Mouse (Mus musculus) spleen, postnatal 36 days (tissue): Measurements from ENCODE around the gene Gpr182.
A peak's percentile ranks its signal among the peaks of the same experiment; 100 is the strongest.
"Not testable (repeated sequence)": the region's sequence is repeated elsewhere in the genome, so short reads cannot be mapped to it uniquely, and the experiment has no call there.

ENCODE experiments used
- DNase-seq, 2 experiments: peaks; one replicate each; pipeline ENCODE4 v3.0.0; 2022; ENCODE audit warnings: low spot score in 2 of 2, mixed read lengths in 1 of 2

Gene Gpr182

GRCm38 (mm10) chr10:127751548-127751947 is at the start of gene Gpr182:
TSS of gene Gpr182 (minus strand) at chr10:127751732.
- no peak for DNase-seq

- DNase-seq, result no peak
Measured at GRCm38 (mm10) chr10:127800891-127801290, 49.4 kb upstream of the Gpr182 start, which contains the start of gene Rdh16. TSS of gene Rdh16 (plus strand) at chr10:127801152.

DNA sequence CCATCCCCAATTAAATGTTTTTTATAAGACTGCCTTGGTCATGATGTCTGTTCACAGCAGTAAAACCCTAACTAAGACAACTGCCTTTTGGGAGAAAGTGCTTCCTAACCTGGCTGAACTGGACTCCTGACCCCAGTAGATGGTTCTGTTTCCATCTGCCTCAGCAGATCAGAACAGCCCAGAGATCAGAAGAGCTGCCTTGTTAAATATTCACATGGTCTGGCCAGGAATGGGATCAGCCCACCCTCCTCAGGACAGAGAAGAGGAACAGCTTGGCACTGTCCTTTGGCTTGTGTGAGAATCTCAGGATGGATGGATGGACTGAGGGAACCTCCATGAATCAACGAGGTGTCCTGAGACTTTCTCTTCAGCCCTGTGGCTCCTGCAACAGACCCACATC is 47.8 kb upstream of the Gpr182 start:
- no peak for DNase-seq

DNA sequence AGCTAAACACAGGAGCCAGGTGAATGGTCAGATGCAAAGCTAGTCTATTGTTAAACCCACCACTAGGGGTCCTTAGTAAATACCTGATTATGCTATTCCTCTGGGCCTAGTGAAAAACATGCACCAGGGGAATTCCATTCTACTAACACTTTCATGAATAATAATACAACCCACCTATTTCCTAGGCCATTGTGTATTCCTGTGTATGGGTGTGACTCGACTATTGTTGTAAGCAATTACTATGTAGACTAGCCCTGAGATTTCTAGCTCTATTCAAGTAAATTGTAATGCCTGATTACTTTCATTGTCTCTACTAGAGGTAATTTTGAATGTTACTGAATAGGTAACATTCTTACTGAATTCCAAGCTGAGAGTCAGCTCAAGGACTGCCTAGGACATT is 33.9 kb upstream of the Gpr182 start:
- not testable (repeated sequence) for DNase-seq

- DNase-seq, result not testable (repeated sequence)
Measured at GRCm38 (mm10) chr10:127782321-127782720, 30.8 kb upstream of the Gpr182 start.

DNA sequence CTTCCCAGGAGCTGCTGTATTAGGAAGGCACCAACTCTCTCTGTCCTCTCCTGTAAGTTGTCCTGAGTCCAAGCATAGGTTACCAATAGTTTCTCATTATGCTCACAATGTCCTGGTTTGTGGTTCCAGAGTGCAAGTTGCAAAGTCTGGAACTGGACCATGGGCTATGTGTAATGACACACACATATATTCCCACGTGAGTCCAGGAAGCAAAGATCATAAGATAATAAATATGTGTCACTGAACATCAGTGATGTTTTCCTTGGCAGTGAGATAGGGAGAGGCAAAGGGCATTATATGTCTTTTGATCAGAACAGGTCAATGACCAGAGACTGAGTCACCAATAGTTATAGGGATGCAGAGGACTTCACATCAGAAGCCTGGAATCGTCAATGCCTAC is 24.5 kb upstream of the Gpr182 start, which contains the start of gene Rdh9:
Gene Rdh9, plus strand, starts transcription at position 376 of the 400 bp plus-strand sequence.
- DNase-seq, result no peak

GRCm38 (mm10) chr10:127766564-127766963 is 15.0 kb upstream of the Gpr182 start:
- no peak for DNase-seq

- DNase-seq, result no peak
Measured at GRCm38 (mm10) chr10:127763914-127764680, 12.6 kb upstream of the Gpr182 start.

GRCm38 (mm10) chr10:127762926-127763325 is 11.4 kb upstream of the Gpr182 start:
- not testable (repeated sequence) for DNase-seq

DNA sequence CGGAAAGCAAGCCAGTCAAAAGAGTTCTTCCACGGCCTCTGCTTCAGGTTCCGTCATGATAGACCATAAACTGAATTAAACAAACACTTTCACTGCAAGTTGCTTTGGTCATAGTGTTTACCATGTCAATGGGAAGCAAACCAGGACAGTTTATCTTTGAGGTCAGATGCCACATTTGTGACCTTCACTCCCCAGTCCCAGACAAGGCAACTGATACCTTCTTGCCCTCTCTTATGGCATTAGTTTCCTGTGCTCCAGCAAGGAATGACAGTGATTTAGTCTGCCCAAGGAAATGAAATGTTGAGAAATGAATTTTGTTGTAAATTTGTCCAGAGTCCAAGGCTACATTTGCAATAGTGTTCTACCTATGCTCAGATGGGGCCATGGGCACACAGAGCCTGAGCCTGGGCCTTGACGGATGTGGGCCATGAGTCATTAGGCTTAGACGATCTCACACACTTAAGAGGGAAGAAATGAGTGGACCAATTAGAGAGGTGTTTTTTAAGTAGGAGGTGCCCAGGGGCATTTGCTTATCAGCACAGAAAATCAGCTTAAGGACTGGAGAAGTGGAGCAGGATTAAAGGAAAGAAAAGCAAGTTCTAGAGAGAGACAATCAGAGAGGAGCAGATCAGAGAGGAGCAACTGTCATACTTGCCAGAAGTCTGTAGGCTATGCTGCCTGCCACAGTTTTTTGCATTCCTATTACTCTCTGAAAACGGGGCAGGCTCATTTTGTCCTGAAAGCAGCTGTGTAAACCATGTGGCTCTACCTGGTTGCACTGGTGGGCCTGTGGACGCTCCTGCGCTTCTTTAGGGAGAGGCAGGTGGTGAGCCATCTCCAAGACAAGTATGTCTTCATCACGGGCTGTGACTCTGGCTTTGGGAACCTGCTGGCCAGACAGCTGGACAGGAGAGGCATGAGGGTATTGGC is 7.9 kb upstream of the Gpr182 start, which contains the start of the genes Rdh1 and Rdh16f1:
Gene Rdh1, plus strand, starts transcription at position 541 of the 930 bp plus-strand sequence.
Gene Rdh16f1, plus strand, starts transcription at position 607 of the 930 bp plus-strand sequence.
- DNase-seq, result no peak

DNA sequence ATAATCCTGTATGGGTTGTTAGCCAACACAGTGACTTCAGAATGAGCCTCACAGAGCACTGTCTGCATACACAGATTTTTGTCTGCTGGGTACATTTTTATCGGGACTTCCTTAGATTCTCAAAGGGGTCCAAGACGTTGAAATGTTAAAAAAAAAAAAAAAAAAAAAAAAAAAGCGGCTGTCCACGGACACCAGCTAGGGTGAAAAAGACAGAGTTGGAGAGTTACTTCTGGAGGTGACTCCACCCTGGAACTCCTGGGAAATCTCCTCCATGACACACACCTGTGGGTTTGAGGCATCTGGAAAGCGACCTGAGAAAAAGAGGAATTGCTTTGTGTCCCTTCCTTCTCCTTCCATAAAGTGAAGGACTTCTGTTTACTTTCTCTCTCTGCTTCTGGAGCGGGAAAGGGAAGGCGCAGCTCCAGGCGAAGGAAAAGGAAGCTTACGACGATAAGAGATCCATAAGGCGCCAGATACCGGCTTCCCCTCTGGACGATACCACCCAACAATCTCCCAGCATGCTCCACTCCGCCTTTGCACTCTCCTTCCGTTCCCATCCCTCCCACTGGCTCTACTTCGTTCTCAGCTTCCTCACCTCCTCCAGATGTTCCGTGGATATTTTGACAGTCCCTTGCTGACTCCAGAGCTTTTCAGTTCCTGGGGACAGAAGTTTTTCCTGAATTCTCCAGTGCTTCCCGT is 4.4 kb upstream of the Gpr182 start:
- DNase-seq, result no peak

DNA sequence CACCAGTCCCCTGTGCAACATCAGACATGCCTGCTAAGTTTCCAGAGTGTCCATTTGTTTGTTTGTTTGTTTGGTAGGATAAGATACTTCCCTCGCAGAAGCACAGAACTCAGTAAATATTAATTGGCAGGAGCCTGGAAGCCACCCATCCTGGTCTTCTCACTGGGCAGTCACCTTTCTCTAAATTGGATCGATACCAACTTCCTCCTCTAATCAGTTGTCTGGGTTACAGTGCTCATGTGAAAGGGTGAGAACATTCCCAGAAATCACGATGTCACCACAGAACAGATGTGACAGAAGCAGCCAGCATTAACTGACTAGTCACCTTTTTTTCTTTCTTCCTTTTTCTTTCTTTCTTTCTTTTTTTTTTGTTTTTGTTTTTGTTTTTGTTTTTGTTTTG is 3.7 kb upstream of the Gpr182 start:
- no peak for DNase-seq

GRCm38 (mm10) chr10:127754566-127755166 is 3.1 kb upstream of the Gpr182 start:
- DNase-seq, result no peak

DNA sequence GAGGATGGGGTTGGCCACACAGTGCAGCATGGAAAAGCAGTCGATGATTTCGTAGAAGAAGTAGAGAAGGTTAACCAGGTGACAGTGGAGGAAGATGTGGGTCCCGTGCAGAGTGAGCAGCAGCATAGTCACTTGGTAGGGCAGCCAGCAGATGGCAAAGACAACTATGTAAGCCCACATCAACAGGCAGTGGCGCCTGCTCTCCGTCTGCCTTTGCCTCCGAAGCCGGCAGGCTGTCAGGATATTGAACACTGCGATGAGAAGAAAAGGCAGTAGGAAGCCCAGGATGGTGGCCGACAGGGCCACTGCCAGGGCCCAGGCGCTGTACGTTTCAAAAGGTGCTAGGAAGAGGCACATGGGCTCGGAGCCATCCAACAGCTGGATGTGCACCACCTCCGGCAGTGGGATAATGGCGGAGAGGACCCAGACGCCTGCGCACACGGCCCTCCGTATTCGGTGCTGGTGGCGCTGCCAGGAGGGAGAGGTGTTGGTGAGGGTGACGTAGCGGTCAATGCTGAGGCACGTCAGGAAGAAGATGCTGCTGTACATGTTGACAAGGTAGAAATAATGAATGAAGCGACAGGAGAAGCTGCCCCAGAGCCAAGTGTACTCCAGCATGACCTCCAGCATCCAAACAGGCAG is 1.3 kb downstream of the Gpr182 start:
- no peak for DNase-seq

GRCm38 (mm10) chr10:127748847-127749612 is 2.5 kb downstream of the Gpr182 start:
- DNase-seq, result no peak

DNA sequence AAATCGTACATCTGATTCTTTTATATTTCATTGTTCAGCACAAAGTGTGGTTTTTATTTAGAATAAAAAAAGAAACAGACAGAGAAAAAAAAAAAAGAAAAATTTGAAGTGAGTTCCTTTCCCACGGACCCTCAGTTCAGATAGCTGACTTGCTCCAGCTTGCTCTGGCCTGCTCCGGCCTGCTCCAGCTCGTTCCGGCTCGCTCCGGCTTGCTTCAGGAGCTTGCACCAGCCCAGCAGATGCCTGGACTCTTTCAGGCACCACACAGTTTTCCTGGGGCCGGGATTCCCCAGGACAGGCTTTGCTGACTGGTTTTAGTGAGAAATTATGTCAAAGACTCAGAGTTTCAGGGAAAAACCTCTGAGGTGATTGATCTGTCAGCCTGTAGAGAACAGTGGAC is 4.3 kb downstream of the Gpr182 start:
- no peak for DNase-seq

DNA sequence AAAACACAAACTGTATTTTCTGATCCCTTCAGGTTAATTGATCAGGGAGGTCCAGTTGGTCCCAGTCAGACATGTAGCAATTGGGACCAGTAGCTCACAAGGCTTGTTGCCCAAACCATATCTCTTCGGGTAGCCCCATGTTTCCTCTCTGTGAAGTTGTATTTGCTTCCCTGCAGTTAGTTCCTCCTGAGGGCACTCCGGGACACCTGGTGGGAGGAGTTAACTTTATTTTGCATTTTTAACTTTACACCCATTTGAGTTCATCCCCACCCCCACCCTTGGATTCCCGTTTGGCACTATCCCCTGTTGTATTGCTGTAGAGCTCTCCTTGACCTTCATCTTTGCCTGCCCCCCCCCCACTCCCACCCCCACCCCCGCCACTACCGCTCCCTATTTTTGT is 5.6 kb downstream of the Gpr182 start:
- no peak for DNase-seq

- no peak for DNase-seq
Measured at GRCm38 (mm10) chr10:127744661-127745060, 6.9 kb downstream of the Gpr182 start.

- peak in 1 of 2 experiments; percentile 35 for DNase-seq
Measured at GRCm38 (mm10) chr10:127739661-127740161, 11.8 kb downstream of the Gpr182 start.
